Mouse (Mus musculus) brain, embryonic 14.5 days (tissue): ENCODE results near the gene Smarca2. TPM values are rescaled to one million over a fixed set of nuclear protein-coding genes. Genes with fewer than 3 reads are reported as not detected.
A peak's percentile ranks its signal among the peaks of the same experiment; 100 is the strongest.

Source experiments
- DNase-seq: peaks from one replicate; pipeline ENCODE4 v3.0.0-alpha.2; 2011; ENCODE audit warnings: low read depth
- CTCF ChIP-seq: fragments of 200-500 bp; IDR thresholded peaks from 2 replicates; pipeline ENCODE4 v1.5.1; 2012; ENCODE audit warnings: inconsistent platforms, mild to moderate bottlenecking, moderate library complexity, borderline replicate concordance; ENCODE audit not compliant: insufficient read depth, insufficient read length; ENCODE audit errors: extremely low read depth
- POLR2A ChIP-seq: fragments of 200-500 bp; IDR thresholded peaks from 2 replicates; pipeline ENCODE4 v1.6.1; 2012; ENCODE audit warnings: mild to moderate bottlenecking, inconsistent platforms, borderline replicate concordance; ENCODE audit not compliant: poor library complexity, insufficient read depth, insufficient read length, severe bottlenecking; ENCODE audit errors: extremely low read depth
- polyA plus RNA-seq: library from polyadenylated mRNA; depleted of rRNA; stranded (reverse); fragments of >200 nt; gene quantifications from 2 replicates; pipeline ENCODE4 v1.2.3, GENCODE M21; 2012

The Smarca2 gene
- polyA plus RNA-seq, 1 experiment, result 100 TPM

- TF ChIP-seq POLR2A, result no peak
- TF ChIP-seq CTCF, result no peak
- no peak for DNase-seq
Measured at GRCm38 (mm10) chr19:26746709-26747467, 142.0 kb downstream of the Smarca2 start.

GRCm38 (mm10) chr19:26747571-26748539 lies 143.0 kb downstream of the Smarca2 start:
- TF ChIP-seq POLR2A (peak; percentile 11; the same call in 1 of the 2 replicates), CTCF (0 out of 2 replicates have a peak, but pooled peaks have one; percentile 13)
- peak; percentile 98 for DNase-seq

GRCm38 (mm10) chr19:26748676-26749075 lies 143.8 kb downstream of the Smarca2 start:
- TF ChIP-seq CTCF (no peak), POLR2A (no peak)
- DNase-seq, result peak; percentile 86

DNA sequence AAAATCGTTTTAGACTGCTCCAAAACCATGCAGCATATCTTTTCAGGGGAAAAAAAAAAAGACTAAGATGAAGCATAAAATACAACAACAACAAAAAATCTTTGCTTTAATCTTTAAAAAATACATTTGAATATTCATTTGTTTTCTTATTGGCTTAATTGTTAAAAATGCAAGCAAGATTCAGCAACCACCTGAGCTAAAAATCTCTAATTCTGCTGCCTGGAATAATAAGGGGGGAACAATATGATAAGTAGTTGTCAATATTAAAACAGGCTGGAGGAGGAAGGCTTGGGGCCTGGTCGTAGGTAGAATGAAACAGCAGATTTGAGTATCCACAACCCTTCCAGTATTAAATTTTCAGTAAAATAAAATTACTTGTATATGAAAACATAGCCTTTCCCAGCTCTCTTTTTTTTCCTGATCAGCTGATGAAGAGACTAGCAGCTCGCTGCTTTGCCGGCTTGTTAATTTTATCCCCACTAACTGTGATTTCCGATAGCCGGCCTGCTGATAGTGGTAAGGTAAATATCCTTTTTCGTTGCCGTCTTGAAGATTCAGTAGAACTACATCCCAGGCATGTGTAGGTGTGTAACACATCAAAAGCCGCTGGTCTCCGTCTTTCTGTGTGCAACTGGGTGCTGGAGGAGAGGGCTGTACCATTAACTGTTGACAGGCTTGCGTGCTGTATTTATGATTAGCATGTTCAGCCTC lies 144.7 kb downstream of the Smarca2 start:
- peak; percentile 83 for DNase-seq
- TF ChIP-seq POLR2A, result no peak
- TF ChIP-seq CTCF, result no peak

DNA sequence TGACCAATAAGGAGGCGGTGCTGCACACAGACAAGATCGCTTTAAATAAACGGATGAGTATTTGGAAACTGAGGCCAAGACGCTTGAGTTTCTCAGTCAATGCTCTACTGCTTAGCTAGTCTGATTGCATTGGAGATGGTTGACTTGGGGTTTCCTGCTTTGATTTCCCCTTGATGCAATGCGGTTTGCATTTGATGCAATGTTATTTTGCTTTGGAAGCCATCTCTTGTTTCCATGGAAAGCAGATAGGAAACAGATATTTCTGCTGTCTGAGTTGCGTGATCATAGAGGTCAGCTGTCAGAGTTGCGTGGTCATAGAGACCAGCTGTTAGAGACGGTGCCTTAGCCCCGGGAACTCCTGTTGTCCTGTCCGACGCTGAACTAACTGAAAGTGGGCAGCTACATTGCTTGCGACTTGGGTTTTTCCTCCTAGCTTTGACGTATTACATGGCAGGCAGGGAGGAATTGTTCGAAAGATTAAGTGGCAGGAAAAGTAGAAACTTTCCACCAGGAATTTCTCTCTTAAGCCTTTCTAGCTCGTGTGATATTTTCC lies 147.8 kb downstream of the Smarca2 start:
- no peak for TF ChIP-seq POLR2A
- TF ChIP-seq CTCF, result no peak
- no peak for DNase-seq

GRCm38 (mm10) chr19:26753266-26753872 lies 148.5 kb downstream of the Smarca2 start:
- DNase-seq, result no peak
- no peak for TF ChIP-seq CTCF
- no peak for TF ChIP-seq POLR2A

DNA sequence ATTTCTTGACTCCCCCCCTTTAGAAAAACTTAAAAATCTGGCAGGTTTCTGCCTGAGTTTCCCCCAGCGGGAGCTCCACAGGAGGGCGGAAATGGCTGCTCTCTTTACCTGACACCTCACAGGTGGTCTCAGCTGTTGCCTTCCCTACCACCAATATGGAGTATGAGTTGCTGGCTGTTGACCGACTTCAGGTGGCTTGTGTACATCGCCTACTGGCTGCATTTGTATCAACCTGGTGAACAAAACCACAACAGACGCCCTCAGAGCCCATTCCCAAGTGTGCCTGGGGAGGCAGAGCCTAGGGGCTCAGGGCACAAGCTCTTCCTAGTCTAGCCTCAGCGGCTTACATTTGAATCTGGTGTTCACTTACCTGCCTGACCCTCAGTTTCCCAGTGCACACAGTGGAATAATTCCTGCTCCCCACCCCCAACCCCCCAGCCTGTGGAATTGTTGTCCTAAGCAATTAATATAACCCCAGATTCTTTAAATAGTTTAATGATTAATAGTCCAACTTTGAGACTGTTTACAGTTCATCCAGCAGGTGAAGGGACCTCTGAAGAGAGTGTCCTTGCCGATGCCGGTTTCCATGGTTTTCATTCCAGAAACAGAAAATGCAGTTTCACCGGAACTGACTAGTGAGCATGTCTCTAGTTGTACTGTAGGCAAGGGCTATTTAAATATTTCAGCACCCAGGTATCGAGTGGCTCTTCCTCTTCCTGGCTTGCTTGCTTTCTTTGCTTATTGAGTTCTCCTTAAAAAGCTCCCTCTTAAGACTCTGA lies 149.4 kb downstream of the Smarca2 start:
- TF ChIP-seq POLR2A (no peak), CTCF (no peak)
- no peak for DNase-seq

GRCm38 (mm10) chr19:26755991-26756390 lies 151.1 kb downstream of the Smarca2 start:
- no peak for DNase-seq
- no peak for TF ChIP-seq CTCF
- no peak for TF ChIP-seq POLR2A

DNA sequence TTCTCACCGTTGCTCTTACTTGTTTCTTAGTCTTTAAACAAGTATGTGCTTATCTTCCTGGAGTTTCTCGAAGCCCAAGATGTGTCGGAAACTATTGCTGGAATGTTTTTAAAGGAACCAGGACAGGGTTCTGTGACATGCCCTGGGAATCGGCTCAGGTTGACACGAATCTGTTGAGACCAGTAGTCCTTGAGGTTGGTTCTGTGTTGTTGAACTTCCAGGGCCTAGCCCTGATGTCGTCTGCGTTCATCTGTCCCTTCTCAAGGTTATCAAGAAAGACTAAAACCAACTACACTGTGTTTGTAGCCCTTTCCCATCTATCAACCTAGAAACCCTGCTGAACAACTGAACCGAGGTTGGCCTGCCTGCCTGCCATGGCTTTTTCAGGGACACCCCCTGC lies 151.5 kb downstream of the Smarca2 start:
- no peak for DNase-seq
- TF ChIP-seq POLR2A (no peak), CTCF (no peak)

DNA sequence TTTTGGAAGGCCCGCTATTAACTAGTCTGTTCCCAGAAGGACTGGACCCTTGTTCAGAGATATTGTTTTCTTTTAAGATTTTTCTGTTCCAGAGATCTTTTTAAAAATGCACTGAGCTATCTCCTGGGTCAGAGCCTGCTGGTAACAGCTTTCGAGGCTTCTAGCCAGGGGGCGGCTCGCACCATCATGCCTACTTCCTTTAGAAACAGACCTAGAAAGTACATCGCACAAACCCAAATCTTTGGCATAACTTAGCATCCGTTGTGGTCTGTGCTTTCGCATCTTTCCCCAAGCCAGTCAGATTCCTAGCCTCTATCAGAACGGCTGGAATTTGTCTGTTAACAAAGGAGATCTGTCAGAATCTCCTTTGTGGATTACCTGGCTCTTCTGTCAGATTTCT lies 153.3 kb downstream of the Smarca2 start:
- TF ChIP-seq CTCF, result no peak
- TF ChIP-seq POLR2A, result no peak
- no peak for DNase-seq

- TF ChIP-seq POLR2A, result no peak
- TF ChIP-seq CTCF, result no peak
Measured at GRCm38 (mm10) chr19:26758620-26759019, 153.8 kb downstream of the Smarca2 start.

GRCm38 (mm10) chr19:26759295-26759694 lies 154.4 kb downstream of the Smarca2 start:
- no peak for DNase-seq
- TF ChIP-seq POLR2A, result no peak
- TF ChIP-seq CTCF, result no peak

More at GRCm38 (mm10) chr19:26758620-26759019, 153.8 kb downstream of the Smarca2 start:
- DNase-seq, result no peak

- peak; percentile 68 for DNase-seq
- TF ChIP-seq POLR2A (no peak), CTCF (no peak)
Measured at GRCm38 (mm10) chr19:26761257-26761656, 156.4 kb downstream of the Smarca2 start.
